Mouse (Mus musculus) stomach, postnatal 0 days (tissue): Measurements from ENCODE around the gene Bcl11a.

Experiments
- CTCF ChIP-seq: IDR thresholded peaks from 2 replicates; pipeline ENCODE4 v1.5.1; 2016; ENCODE audit warnings: antibody characterized with exemption, low read depth, mild to moderate bottlenecking, moderate library complexity
- EP300 ChIP-seq: optimal IDR thresholded peaks from 2 replicates; pipeline ENCODE3; 2016; ENCODE audit warnings: antibody characterized with exemption

GRCm38 (mm10) chr11:24148545-24148944, 70.7 kb downstream of the Bcl11a start:
- no peak for TF ChIP-seq CTCF
- TF ChIP-seq EP300, result no peak
